ENCODE assay signal across 17 mouse cellular contexts in genomic region chr17:12717445-12717844, GRCm38 (mm10). TPM values are rescaled to one million over a fixed set of nuclear protein-coding genes. Genes with fewer than 3 reads are reported as not detected.
DNase-seq lines count a peak whose midpoint lies in the region; ATAC-seq and TF ChIP-seq lines count a peak whose summit lies in the region.
"Had no signal": no experiment of that assay in that cellular context is flagged by ENCODE, and none has a peak within 500 bp of the region (broad histone marks: within the 10 kb centered on the region; RNA-seq: fewer than 3 reads in every experiment).

No protein-coding gene starts in this region.

- H3K4me3 ChIP-seq in forebrain, embryonic 15.5 days = no peak overlapping the region
- H3K4me3 ChIP-seq in forebrain, embryonic 11.5 days (ENCODE audit: low read depth, low read length) = no peak overlapping the region
- no peak overlapping the region for H3K4me3 ChIP-seq in hindbrain, embryonic 16.5 days (ENCODE audit: low read length)
- H3K4me3 ChIP-seq in hindbrain, postnatal 0 days (ENCODE audit: low read length) = no peak overlapping the region
- H3K4me3 ChIP-seq in embryonic facial prominence, embryonic 14.5 days (ENCODE audit: low read depth, low read length) = no peak overlapping the region
- no peak overlapping the region for H3K4me3 ChIP-seq in liver, postnatal 0 days (ENCODE audit: low read depth, low read length)
- H3K4me3 ChIP-seq in midbrain, embryonic 15.5 days = no peak overlapping the region

- no peak for TF ChIP-seq CTCF in hindbrain, postnatal 0 days (IDR thresholded peaks at IDR 0.05; ENCODE audit: low read depth)
- TF ChIP-seq CTCF in liver, postnatal 0 days (IDR thresholded peaks at IDR 0.05; ENCODE audit: low read depth) = no peak

- H3K9ac ChIP-seq in forebrain, embryonic 15.5 days (replicated peaks) = no peak overlapping the region
- no peak overlapping the region for H3K9ac ChIP-seq in forebrain, embryonic 11.5 days (ENCODE audit: low read length)
- no peak overlapping the region for H3K9ac ChIP-seq in hindbrain, embryonic 16.5 days (ENCODE audit: low read depth, low read length)
- H3K9ac ChIP-seq in hindbrain, postnatal 0 days (replicated peaks; ENCODE audit: low read length) = no peak overlapping the region
- no peak overlapping the region for H3K9ac ChIP-seq in embryonic facial prominence, embryonic 14.5 days (ENCODE audit: low read depth, low read length)
- H3K9ac ChIP-seq in liver, postnatal 0 days (replicated peaks) = no peak overlapping the region
- H3K9ac ChIP-seq in midbrain, embryonic 15.5 days = no peak overlapping the region

- peak; percentile 14; the same call in 1 of the 2 replicates for TF ChIP-seq EP300 in liver, postnatal 0 days (IDR thresholded peaks at IDR 0.05; ENCODE audit: low read depth)

- ATAC-seq in forebrain, embryonic 15.5 days (replicated peaks) = no peak
- ATAC-seq in forebrain, embryonic 11.5 days (replicated peaks; ENCODE audit: low FRiP score) = no peak
- no peak for ATAC-seq in hindbrain, embryonic 16.5 days
- ATAC-seq in hindbrain, postnatal 0 days = no peak
- ATAC-seq in embryonic facial prominence, embryonic 14.5 days (ENCODE audit: low read depth) = no peak
- peak; percentile 60 for ATAC-seq in liver, postnatal 0 days
- ATAC-seq in midbrain, embryonic 15.5 days (replicated peaks) = no peak
- ATAC-seq: midbrain, embryonic 16.5 days had no signal

- peaks cover 53% of the 10 kb centered on the region for H3K36me3 ChIP-seq in forebrain, embryonic 15.5 days
- peaks cover 3% of the 10 kb centered on the region; the same call in 1 of the 2 replicates for H3K36me3 ChIP-seq in forebrain, embryonic 11.5 days (ENCODE audit: control insufficient read depth, insufficient read depth, low read length)
- peaks cover 30% of the 10 kb centered on the region for H3K36me3 ChIP-seq in hindbrain, embryonic 16.5 days (ENCODE audit: control insufficient read depth, insufficient read depth, low read length)
- peaks cover 37% of the 10 kb centered on the region for H3K36me3 ChIP-seq in hindbrain, postnatal 0 days (ENCODE audit: insufficient read depth, low read length)
- H3K36me3 ChIP-seq in embryonic facial prominence, embryonic 14.5 days (ENCODE audit: control insufficient read depth, insufficient read depth, low read length) = peaks cover 92% of the 10 kb centered on the region
- H3K36me3 ChIP-seq in liver, postnatal 0 days (replicated peaks; ENCODE audit: insufficient read depth, low read length) = peaks cover 35% of the 10 kb centered on the region
- peaks cover 25% of the 10 kb centered on the region for H3K36me3 ChIP-seq in midbrain, embryonic 15.5 days (replicated peaks)

- no peak for DNase-seq in forebrain, embryonic 11.5 days (ENCODE audit: low spot score)
- DNase-seq in hindbrain, postnatal 0 days (ENCODE audit: low spot score) = no peak
- DNase-seq in embryonic facial prominence, embryonic 14.5 days (ENCODE audit: low spot score) = no peak
- no peak for DNase-seq in liver, postnatal 0 days
- no peak for DNase-seq in spleen, adult 18-20 months
- DNase-seq: adrenal gland, postnatal 14 days; B cell, adult 2 months; gastrocnemius, postnatal 14 days; kidney, adult 9 months; lung, postnatal 14 days had no signal

- H3K4me1 ChIP-seq in forebrain, embryonic 15.5 days = peaks cover 9% of the 10 kb centered on the region; the same call in 1 of the 2 replicates
- H3K4me1 ChIP-seq in forebrain, embryonic 11.5 days (replicated peaks; ENCODE audit: control insufficient read depth, insufficient read depth, low read length) = no peaks in the 10 kb centered on the region
- H3K4me1 ChIP-seq in hindbrain, embryonic 16.5 days (ENCODE audit: control insufficient read depth, insufficient read depth, low read depth, low read length) = no peaks in the 10 kb centered on the region
- no peaks in the 10 kb centered on the region for H3K4me1 ChIP-seq in hindbrain, postnatal 0 days (ENCODE audit: insufficient read depth, low read length)
- peaks cover 16% of the 10 kb centered on the region for H3K4me1 ChIP-seq in embryonic facial prominence, embryonic 14.5 days (ENCODE audit: control insufficient read depth, insufficient read depth, low read length)
- H3K4me1 ChIP-seq in liver, postnatal 0 days (ENCODE audit: insufficient read depth) = peaks cover 6% of the 10 kb centered on the region
- H3K4me1 ChIP-seq in midbrain, embryonic 15.5 days = no peaks in the 10 kb centered on the region

- WGBS in forebrain, embryonic 15.5 days = 82% methylated on average over 4 of the region's 4 CpGs
- 93% methylated on average over 4 of the region's 4 CpGs for WGBS in forebrain, embryonic 11.5 days
- 94% methylated on average over 4 of the region's 4 CpGs for WGBS in hindbrain, embryonic 16.5 days
- WGBS in hindbrain, postnatal 0 days = 81% methylated on average over 4 of the region's 4 CpGs
- WGBS in embryonic facial prominence, embryonic 14.5 days = 86% methylated on average over 4 of the region's 4 CpGs
- WGBS in liver, postnatal 0 days (ENCODE audit: insufficient replicate concordance) = 67% methylated on average over 4 of the region's 4 CpGs
- WGBS in midbrain, embryonic 15.5 days = 95% methylated on average over 4 of the region's 4 CpGs

- peak overlapping the region; percentile 49; the same call in 1 of the 2 replicates for H3K27ac ChIP-seq in forebrain, embryonic 15.5 days (replicated peaks)
- H3K27ac ChIP-seq in forebrain, embryonic 11.5 days (ENCODE audit: low read depth, low read length) = no peak overlapping the region
- H3K27ac ChIP-seq in hindbrain, embryonic 16.5 days (ENCODE audit: low read depth, low read length) = peak overlapping the region; percentile 44
- H3K27ac ChIP-seq in hindbrain, postnatal 0 days = no peak overlapping the region
- peak overlapping the region; percentile 62 for H3K27ac ChIP-seq in embryonic facial prominence, embryonic 14.5 days (replicated peaks; ENCODE audit: low read depth, low read length)
- no peak overlapping the region for H3K27ac ChIP-seq in liver, postnatal 0 days (ENCODE audit: low read depth)
- H3K27ac ChIP-seq in midbrain, embryonic 15.5 days = no peak overlapping the region

- H3K4me2 ChIP-seq in forebrain, embryonic 15.5 days (replicated peaks) = no peak overlapping the region
- no peak overlapping the region for H3K4me2 ChIP-seq in forebrain, embryonic 11.5 days (ENCODE audit: low read depth, low read length, severe bottlenecking)
- H3K4me2 ChIP-seq in hindbrain, embryonic 16.5 days (ENCODE audit: low read length) = no peak overlapping the region
- no peak overlapping the region for H3K4me2 ChIP-seq in hindbrain, postnatal 0 days (ENCODE audit: low read depth, low read length)
- no peak overlapping the region for H3K4me2 ChIP-seq in embryonic facial prominence, embryonic 14.5 days (ENCODE audit: low read depth, low read length)
- no peak overlapping the region for H3K4me2 ChIP-seq in liver, postnatal 0 days (ENCODE audit: low read depth, low read length)
- no peak overlapping the region for H3K4me2 ChIP-seq in midbrain, embryonic 15.5 days

- no peaks in the 10 kb centered on the region for H3K9me3 ChIP-seq in forebrain, embryonic 15.5 days
- no peaks in the 10 kb centered on the region for H3K9me3 ChIP-seq in forebrain, embryonic 11.5 days (ENCODE audit: control insufficient read depth, low read length)
- no peaks in the 10 kb centered on the region for H3K9me3 ChIP-seq in hindbrain, embryonic 16.5 days (ENCODE audit: control insufficient read depth, low read length)
- no peaks in the 10 kb centered on the region for H3K9me3 ChIP-seq in hindbrain, postnatal 0 days (ENCODE audit: low read length)
- no peaks in the 10 kb centered on the region for H3K9me3 ChIP-seq in embryonic facial prominence, embryonic 14.5 days (ENCODE audit: control insufficient read depth, low read length)
- no peaks in the 10 kb centered on the region for H3K9me3 ChIP-seq in liver, postnatal 0 days (ENCODE audit: low read length)
- H3K9me3 ChIP-seq in midbrain, embryonic 15.5 days = no peaks in the 10 kb centered on the region

- H3K27me3 ChIP-seq in forebrain, embryonic 15.5 days = no peaks in the 10 kb centered on the region
- no peaks in the 10 kb centered on the region for H3K27me3 ChIP-seq in forebrain, embryonic 11.5 days (ENCODE audit: control insufficient read depth, insufficient read depth, low read length)
- no peaks in the 10 kb centered on the region for H3K27me3 ChIP-seq in hindbrain, embryonic 16.5 days (replicated peaks; ENCODE audit: control insufficient read depth, insufficient read depth, low read length)
- H3K27me3 ChIP-seq in hindbrain, postnatal 0 days (ENCODE audit: insufficient read depth, low read length) = no peaks in the 10 kb centered on the region
- H3K27me3 ChIP-seq in embryonic facial prominence, embryonic 14.5 days (replicated peaks; ENCODE audit: control insufficient read depth, insufficient read depth, low read length) = no peaks in the 10 kb centered on the region
- no peaks in the 10 kb centered on the region for H3K27me3 ChIP-seq in liver, postnatal 0 days (ENCODE audit: insufficient read depth, low read length)
- H3K27me3 ChIP-seq in midbrain, embryonic 15.5 days (replicated peaks) = no peaks in the 10 kb centered on the region

RNA-seq across cellular contexts. Expression of gene Slc22a1, which starts 41.8 kb away (rescaled TPM):
- not detected in 2 replicates for polyA plus RNA-seq in forebrain, embryonic 15.5 days (2015; fragmentation: Nextera tagmentation; extraction: Ambion mirVana)
- not detected in 2 replicates for polyA plus RNA-seq in forebrain, embryonic 11.5 days (2014; fragmentation: Nextera tagmentation; extraction: Ambion mirVana)
- polyA plus RNA-seq in hindbrain, embryonic 16.5 days (2015; fragmentation: Nextera tagmentation; extraction: Ambion mirVana) = not detected in 2 replicates
- total RNA-seq in hindbrain, postnatal 0 days (2014; rRNA removed) = 0.10 TPM in 1 of 2 replicates, not detected in the other
- polyA plus RNA-seq in hindbrain, postnatal 0 days (2015; fragmentation: Nextera tagmentation; extraction: Ambion mirVana) = 0.19 and 0.26 TPM in 2 replicates
- 0.31 and 0.38 TPM in 2 replicates for polyA plus RNA-seq in embryonic facial prominence, embryonic 14.5 days (2014; fragmentation: Nextera tagmentation; extraction: Ambion mirVana)
- 6.1 and 11.7 TPM in 2 replicates for polyA plus RNA-seq in liver, postnatal 0 days (2015; fragmentation: Nextera tagmentation; extraction: Ambion mirVana)
- polyA plus RNA-seq in midbrain, embryonic 15.5 days (2015; fragmentation: Nextera tagmentation; extraction: Ambion mirVana) = not detected in 2 replicates
- total RNA-seq: gastrocnemius, postnatal 14 days; layer of hippocampus, adult 8-10 months had no signal
- polyA plus RNA-seq: hindbrain, embryonic 11.5 days; midbrain, embryonic 16.5 days; neural tube, embryonic 14.5 days had no signal

RNA-seq across cellular contexts. Expression of gene Igf2r, which starts 52.0 kb away (rescaled TPM):
- polyA plus RNA-seq in forebrain, embryonic 15.5 days (2015; fragmentation: Nextera tagmentation; extraction: Ambion mirVana) = 10.8 and 11.0 TPM in 2 replicates
- polyA plus RNA-seq in forebrain, embryonic 11.5 days (2014; fragmentation: Nextera tagmentation; extraction: Ambion mirVana) = 21.0 and 21.7 TPM in 2 replicates
- polyA plus RNA-seq in hindbrain, embryonic 16.5 days (2015; fragmentation: Nextera tagmentation; extraction: Ambion mirVana) = 6.4 and 10.1 TPM in 2 replicates
- 30.7 and 30.9 TPM in 2 replicates for total RNA-seq in hindbrain, postnatal 0 days (2014; rRNA removed)
- polyA plus RNA-seq in hindbrain, postnatal 0 days (2015; fragmentation: Nextera tagmentation; extraction: Ambion mirVana) = 4.2 and 4.7 TPM in 2 replicates
- 66.0 and 67.5 TPM in 2 replicates for polyA plus RNA-seq in embryonic facial prominence, embryonic 14.5 days (2014; fragmentation: Nextera tagmentation; extraction: Ambion mirVana)
- polyA plus RNA-seq in liver, postnatal 0 days (2015; fragmentation: Nextera tagmentation; extraction: Ambion mirVana) = 4.5 and 6.5 TPM in 2 replicates
- 10.8 and 11.2 TPM in 2 replicates for polyA plus RNA-seq in midbrain, embryonic 15.5 days (2015; fragmentation: Nextera tagmentation; extraction: Ambion mirVana)

Comparison
In these comparisons a context has a peak if more than half of its experiments do, and no peak if none do; other contexts are left out.
1. H3K27ac ChIP-seq: peak in forebrain, embryonic 15.5 days (single experiment), hindbrain, embryonic 16.5 days (single experiment) and embryonic facial prominence, embryonic 14.5 days (single experiment); none in forebrain, embryonic 11.5 days (single experiment), hindbrain, postnatal 0 days (single experiment), liver, postnatal 0 days (single experiment) and midbrain, embryonic 15.5 days (single experiment).